Mouse (Mus musculus) embryonic fibroblast, embryonic 13.5 days (primary cell): ENCODE results near the gene Chmp1a.

ENCODE experiments used
- CTCF ChIP-seq: IDR thresholded peaks from 2 replicates; pipeline ENCODE4 v1.5.1; 2011; ENCODE audit warnings: mild to moderate bottlenecking, control low read depth, low read length, moderate library complexity, borderline replicate concordance; ENCODE audit not compliant: insufficient read depth
- POLR2A ChIP-seq: IDR thresholded peaks from 2 replicates; pipeline ENCODE4 v1.6.1; 2011; ENCODE audit warnings: low read depth, mild to moderate bottlenecking, control low read depth, low read length, moderate library complexity

DNA sequence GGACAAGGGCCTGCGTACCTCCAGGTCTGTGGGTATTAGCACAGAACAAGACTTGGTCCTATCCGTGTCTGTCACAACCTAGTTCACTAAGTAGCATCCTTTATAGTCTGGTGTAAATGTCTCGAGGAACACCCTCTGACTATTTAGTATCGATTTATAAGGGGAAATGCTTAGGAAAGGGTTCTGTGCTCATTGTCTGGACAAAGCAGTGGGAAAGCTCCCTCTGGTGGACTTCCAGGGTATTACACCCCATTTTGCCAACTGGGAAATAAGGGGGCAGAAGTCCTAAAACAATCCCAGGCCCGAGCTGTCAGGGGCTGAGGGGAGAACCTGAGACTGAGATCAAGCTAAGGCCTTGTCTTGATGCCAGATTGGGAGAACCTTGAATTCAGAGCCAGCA lies 10.3 kb downstream of the Chmp1a start:
- TF ChIP-seq POLR2A = no peak
- TF ChIP-seq CTCF = 0 out of 2 replicates have a peak, but pooled peaks have one; percentile 12
